Mouse (Mus musculus): ENCODE results near the gene Luzp2. TPM values are rescaled to one million over a fixed set of nuclear protein-coding genes. Genes with fewer than 3 reads are reported as not detected.

The Luzp2 gene
- 0.23 and 0.27 TPM in 2 replicates for polyA plus RNA-seq (2015; fragmentation: Nextera tagmentation; extraction: Ambion mirVana)

DNA sequence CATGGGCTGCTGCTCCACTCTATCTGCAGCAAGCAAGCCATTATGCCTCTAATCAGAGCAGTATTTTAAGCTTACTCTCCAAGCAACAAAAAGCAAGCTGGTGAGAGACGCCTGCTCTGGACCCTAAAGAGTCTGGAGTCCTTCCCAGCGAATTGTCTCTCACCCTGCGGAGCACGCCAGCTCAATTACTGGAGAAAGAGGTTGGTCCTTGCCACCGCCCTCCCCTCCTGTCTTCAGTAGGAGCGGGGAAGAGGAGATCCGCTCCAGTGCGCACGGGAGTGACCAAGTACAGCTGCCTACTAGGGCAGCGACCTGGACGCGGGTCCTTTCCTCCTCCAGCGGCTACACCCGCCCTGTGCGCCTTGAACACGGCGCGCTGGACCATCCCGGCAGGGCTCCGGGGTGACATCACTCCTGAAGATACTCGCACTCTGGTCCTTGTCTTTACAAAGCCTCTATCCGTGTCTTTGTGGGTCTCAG is at the start of gene Luzp2:
Gene Luzp2, plus strand, starts transcription at position 127 of the 480 bp plus-strand sequence.
- ATAC-seq (ENCODE audit: borderline replicate concordance, extremely low read depth, low FRiP score, low TSS enrichment) = peak; percentile 39; the same call in 1 of the 2 replicates
- WGBS = under 1% methylated on average over 21 of the region's 22 CpGs
- Histone ChIP-seq H3K9me3 (no peaks in the 10 kb centered on the region), H3K27me3 (peaks cover 17% of the 10 kb centered on the region), H3K4me3 (peak within 1 kb of the TSS; percentile 23), H3K36me3 (no peaks in the 10 kb centered on the region), H3K4me2 (peak within 1 kb of the TSS; percentile 57), H3K9ac (no peak within 1 kb of the TSS), H3K27ac (no peak within 1 kb of the TSS), H3K4me1 (no peaks in the 10 kb centered on the region)

DNA sequence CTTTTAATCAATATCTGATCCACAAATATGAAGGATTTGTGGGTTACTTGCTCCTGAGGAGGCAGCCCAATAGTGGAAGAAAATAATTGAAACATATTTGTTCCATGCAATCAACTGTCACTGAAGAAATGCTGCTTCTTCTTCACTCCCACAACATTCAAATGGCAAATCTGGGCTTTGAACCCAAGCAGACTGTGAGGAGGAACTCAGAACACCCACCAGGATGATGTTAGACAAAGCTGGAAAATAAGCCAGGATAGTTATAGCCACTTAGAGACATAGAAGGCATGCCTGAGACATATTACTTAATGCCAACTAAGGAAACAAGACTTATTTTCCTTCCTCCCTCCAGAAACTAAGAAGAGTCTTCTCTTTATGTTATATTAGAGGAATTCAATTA is 47.8 kb upstream of the Luzp2 start:
- no peak overlapping the region for H3K9ac ChIP-seq

DNA sequence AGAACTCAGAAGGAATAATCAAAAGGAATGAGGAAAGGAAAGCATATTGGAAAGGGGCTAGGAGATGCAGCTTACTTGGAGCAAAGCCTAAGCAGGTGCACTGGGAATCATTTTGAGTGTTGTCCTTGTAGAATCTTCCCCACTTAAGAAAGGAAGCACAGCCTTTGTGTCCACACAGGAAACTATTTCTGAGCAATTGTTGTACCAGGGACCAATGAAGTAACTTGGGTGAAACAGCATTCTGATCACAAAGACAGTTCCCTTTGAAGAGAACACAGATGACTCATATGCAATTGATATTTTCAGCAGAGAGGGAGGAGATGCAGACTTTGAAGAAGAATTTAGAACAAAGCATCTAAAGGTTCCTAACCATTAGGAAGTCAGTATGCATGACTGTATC is 16.7 kb upstream of the Luzp2 start:
- Histone ChIP-seq H3K27me3 (no peaks in the 10 kb centered on the region), H3K9ac (no peak overlapping the region), H3K4me2 (no peak overlapping the region), H3K4me3 (no peak overlapping the region), H3K4me1 (no peaks in the 10 kb centered on the region), H3K9me3 (no peaks in the 10 kb centered on the region), H3K36me3 (no peaks in the 10 kb centered on the region), H3K27ac (no peak overlapping the region)
- no peak for ATAC-seq (ENCODE audit: borderline replicate concordance, extremely low read depth, low FRiP score, low TSS enrichment)

More for the DNA sequence above, 47.8 kb upstream of the Luzp2 start:
- Histone ChIP-seq H3K4me1 (no peaks in the 10 kb centered on the region), H3K4me3 (no peak overlapping the region), H3K9me3 (no peaks in the 10 kb centered on the region), H3K4me2 (no peak overlapping the region), H3K27ac (no peak overlapping the region), H3K36me3 (no peaks in the 10 kb centered on the region), H3K27me3 (no peaks in the 10 kb centered on the region)
- no peak for ATAC-seq (ENCODE audit: borderline replicate concordance, extremely low read depth, low FRiP score, low TSS enrichment)

DNA sequence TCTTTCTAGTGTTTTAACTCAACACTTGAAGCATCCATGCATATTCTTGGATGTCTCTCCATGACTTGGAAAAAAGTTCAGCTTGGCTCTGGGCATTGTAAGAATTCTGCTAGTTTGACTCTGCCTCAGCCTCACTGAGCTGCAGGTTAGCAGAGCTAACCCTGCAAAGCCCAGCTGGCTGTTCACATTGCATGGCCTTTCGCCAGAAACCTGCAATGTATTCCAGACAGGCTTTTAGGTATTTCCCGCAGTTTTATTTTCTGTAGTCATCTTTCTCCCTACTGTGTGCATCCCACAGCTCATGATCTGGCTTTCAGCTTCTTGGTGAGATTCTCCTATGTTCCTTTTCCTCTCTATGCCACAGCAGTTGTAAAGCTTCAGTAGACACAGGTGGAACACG is 6.5 kb upstream of the Luzp2 start:
- no peak overlapping the region for H3K4me3 ChIP-seq
- no peaks in the 10 kb centered on the region for H3K36me3 ChIP-seq
- H3K9ac ChIP-seq = no peak overlapping the region
- no peak overlapping the region for H3K27ac ChIP-seq
- 75% methylated on average over 3 of the region's 3 CpGs for WGBS
- no peaks in the 10 kb centered on the region for H3K27me3 ChIP-seq
- H3K4me1 ChIP-seq = no peaks in the 10 kb centered on the region
- no peaks in the 10 kb centered on the region for H3K9me3 ChIP-seq
- no peak for ATAC-seq (ENCODE audit: borderline replicate concordance, extremely low read depth, low FRiP score, low TSS enrichment)
- no peak overlapping the region for H3K4me2 ChIP-seq

DNA sequence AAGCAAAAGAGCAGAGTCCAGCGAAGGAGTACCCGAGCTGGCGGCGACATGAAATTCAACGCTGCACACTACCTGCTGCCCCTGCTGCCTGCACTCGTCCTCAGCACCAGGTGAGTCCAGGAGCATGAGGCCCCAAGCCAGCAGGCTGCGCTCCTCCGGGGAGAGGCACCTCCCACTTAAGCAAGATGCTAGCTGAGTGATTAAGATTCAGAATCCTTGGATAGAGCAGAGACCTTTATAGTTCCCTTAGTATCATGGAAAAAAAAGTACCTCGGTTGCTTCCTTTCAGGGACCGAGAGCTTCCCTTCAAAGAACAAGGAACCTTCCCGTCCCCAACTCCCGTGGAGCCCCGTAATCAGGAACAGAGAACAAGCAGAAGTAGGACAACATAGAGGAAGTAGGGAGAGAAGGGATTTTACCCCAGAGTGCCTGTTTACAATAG is 634 bp downstream of the Luzp2 start:
- 3% methylated on average over 13 of the region's 13 CpGs for WGBS
- 0 out of 2 replicates have a peak, but pooled peaks have one; percentile 23 for ATAC-seq (ENCODE audit: borderline replicate concordance, extremely low read depth, low FRiP score, low TSS enrichment)
- H3K27me3 ChIP-seq = peaks cover 17% of the 10 kb centered on the region
- H3K4me2 ChIP-seq = peak overlapping the region; percentile 57
- no peaks in the 10 kb centered on the region for H3K4me1 ChIP-seq
- H3K4me3 ChIP-seq = peak overlapping the region; percentile 23
- H3K9me3 ChIP-seq = no peaks in the 10 kb centered on the region
- H3K27ac ChIP-seq = no peak overlapping the region
- no peaks in the 10 kb centered on the region for H3K36me3 ChIP-seq
- H3K9ac ChIP-seq = no peak overlapping the region

DNA sequence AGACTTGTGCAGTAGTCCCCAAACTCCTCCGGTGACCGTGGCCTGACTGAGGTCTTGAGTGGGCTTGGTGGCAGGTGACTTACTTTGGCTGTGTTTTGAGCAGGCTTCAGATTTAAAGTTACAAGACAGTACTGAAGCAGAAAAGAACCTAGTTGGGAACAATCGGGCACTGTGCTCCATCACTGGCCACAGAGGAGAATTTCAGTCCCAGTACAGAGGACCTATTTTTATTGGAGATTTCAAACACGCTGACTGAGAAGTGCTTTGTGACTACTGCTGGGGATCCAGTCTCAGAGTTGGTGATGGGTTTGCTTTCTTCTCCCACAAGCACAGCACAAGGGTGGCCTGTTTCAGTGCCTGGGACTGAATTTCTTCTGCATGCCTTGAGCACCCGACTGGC is 1.1 kb downstream of the Luzp2 start:
- 0 out of 2 replicates have a peak overlapping the region, but pooled peaks have one; percentile 57 for H3K4me2 ChIP-seq
- no peak for ATAC-seq (ENCODE audit: borderline replicate concordance, extremely low read depth, low FRiP score, low TSS enrichment)

DNA sequence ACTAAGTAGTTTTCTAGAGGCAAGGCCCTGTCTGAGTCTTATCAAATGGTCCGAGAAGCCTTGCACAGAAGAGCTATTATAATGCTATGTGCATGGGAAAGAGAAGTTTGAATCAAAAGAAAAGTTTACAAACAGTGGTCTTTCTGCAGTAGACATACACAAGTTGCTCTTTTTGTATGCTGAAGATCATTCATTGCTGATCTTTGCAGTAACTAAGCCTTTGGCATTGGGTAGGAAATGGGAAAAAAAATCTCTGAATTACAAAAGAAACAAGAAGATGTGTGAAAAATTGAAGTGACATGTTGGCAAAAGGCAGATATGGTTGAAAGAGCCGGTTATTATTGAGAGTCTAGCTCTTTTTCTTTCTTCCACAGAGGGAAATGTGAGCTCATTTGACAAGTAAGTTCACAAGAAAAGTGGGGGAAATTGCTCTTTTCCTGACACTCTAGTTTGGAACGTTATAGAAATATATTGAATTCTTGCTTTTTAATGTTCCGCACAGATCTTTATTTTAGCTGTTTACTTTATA is 7.6 kb downstream of the Luzp2 start:
- no peak for ATAC-seq (ENCODE audit: borderline replicate concordance, extremely low read depth, low FRiP score, low TSS enrichment)
- WGBS = 68% methylated on average over 4 of the region's 4 CpGs

More for the DNA sequence above, 1.1 kb downstream of the Luzp2 start:
- Histone ChIP-seq H3K27me3 (peaks cover 17% of the 10 kb centered on the region), H3K27ac (no peak overlapping the region), H3K4me1 (no peaks in the 10 kb centered on the region), H3K4me3 (no peak overlapping the region), H3K9ac (no peak overlapping the region), H3K36me3 (no peaks in the 10 kb centered on the region), H3K9me3 (no peaks in the 10 kb centered on the region)
- 55% methylated on average over 5 of the region's 5 CpGs for WGBS

DNA sequence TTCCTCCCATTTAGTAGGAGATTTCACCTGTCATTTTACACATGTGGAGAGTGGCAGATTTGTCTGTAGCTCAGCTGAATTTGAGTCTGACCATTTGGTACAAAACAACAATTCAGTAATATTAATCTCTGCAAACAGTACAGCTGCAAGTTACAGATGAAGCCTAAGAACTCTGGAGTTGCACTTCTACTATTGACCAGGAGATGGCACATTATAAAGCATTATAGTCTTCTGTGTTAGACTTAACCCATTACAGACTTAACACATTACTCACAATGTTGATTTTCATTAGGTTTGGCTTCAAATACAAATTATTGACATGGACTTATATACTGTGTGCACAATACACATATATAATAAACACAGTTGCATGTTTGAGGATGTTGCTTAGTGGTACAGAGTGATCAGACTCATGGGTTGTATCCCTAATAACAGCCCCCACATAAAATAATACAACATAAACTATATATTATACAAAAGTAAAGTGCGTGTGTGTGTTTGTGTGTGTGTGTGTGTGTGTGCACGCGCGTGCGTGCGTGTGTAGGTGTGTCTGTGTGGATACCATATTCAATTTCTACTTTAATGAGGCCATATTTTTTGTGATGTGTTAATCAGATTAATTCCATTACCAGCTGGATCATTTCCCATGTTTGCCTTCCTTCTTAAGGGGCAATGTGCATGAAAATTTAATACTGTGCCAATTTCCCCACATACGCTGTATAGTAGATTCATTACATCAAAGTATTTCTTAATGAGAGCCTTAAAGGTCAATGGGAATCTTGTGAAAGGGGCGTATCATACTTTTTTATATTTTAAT is 10.8 kb downstream of the Luzp2 start:
- 86% methylated on average over 8 of the region's 8 CpGs for WGBS
- no peak overlapping the region for H3K4me2 ChIP-seq
- H3K4me1 ChIP-seq = no peaks in the 10 kb centered on the region
- H3K9ac ChIP-seq = no peak overlapping the region
- no peak overlapping the region for H3K4me3 ChIP-seq
- no peaks in the 10 kb centered on the region for H3K9me3 ChIP-seq
- no peak for ATAC-seq (ENCODE audit: borderline replicate concordance, extremely low read depth, low FRiP score, low TSS enrichment)
- no peaks in the 10 kb centered on the region for H3K27me3 ChIP-seq
- H3K27ac ChIP-seq = no peak overlapping the region
- H3K36me3 ChIP-seq = no peaks in the 10 kb centered on the region

More for the DNA sequence above, 7.6 kb downstream of the Luzp2 start:
- no peaks in the 10 kb centered on the region for H3K4me1 ChIP-seq
- no peak overlapping the region for H3K4me2 ChIP-seq
- H3K27me3 ChIP-seq = no peaks in the 10 kb centered on the region
- H3K36me3 ChIP-seq = no peaks in the 10 kb centered on the region
- H3K9ac ChIP-seq = no peak overlapping the region
- no peak overlapping the region for H3K27ac ChIP-seq
- H3K4me3 ChIP-seq = no peak overlapping the region
- H3K9me3 ChIP-seq = no peaks in the 10 kb centered on the region

DNA sequence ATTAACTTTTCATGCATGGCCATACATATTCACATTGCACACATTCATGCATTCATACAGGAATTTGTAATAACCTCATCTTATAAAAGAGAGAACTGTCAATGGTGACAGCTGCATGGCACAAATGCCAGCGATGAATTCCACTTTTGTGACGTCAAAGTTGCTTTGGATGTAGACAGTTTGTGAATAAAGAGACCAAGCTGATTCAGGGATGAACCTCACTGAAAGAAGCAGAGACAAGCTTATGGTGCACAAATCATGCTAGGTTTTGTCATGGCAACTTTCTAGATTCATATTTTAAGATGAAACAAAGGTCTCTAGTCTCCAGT is 11.4 kb downstream of the Luzp2 start:
- WGBS = 79% methylated on average over 2 of the region's 2 CpGs
- H3K36me3 ChIP-seq = no peaks in the 10 kb centered on the region
- H3K4me1 ChIP-seq = no peaks in the 10 kb centered on the region
- no peak overlapping the region for H3K4me2 ChIP-seq
- H3K4me3 ChIP-seq = no peak overlapping the region
- H3K9me3 ChIP-seq = no peaks in the 10 kb centered on the region
- no peak overlapping the region for H3K9ac ChIP-seq
- no peaks in the 10 kb centered on the region for H3K27me3 ChIP-seq
- H3K27ac ChIP-seq = no peak overlapping the region
- ATAC-seq (ENCODE audit: borderline replicate concordance, extremely low read depth, low FRiP score, low TSS enrichment) = no peak

DNA sequence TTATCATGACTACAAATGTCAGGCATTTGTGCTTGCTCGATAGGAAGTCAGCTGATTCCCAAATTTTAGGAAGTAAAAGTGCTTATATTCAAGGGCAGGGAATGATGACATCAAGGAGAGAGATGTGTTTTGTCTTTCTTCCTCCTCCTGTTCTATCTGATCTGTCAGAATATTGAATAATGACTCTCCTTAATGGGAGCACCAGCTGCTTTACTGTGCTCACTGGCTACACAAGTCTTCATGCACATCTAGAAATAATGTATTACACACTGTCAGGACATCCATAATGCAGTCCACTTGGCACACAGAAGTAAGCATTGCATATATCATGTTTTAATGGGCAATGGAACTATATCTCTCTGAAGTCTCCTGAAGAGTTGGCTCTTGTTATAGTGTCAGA is 17.6 kb downstream of the Luzp2 start:
- no peak for ATAC-seq (ENCODE audit: borderline replicate concordance, extremely low read depth, low FRiP score, low TSS enrichment)
- H3K27me3 ChIP-seq = no peaks in the 10 kb centered on the region
- H3K36me3 ChIP-seq = no peaks in the 10 kb centered on the region
- H3K9ac ChIP-seq = no peak overlapping the region
- 62% methylated on average over 1 of the region's 1 CpGs for WGBS
- no peak overlapping the region for H3K4me2 ChIP-seq
- no peak overlapping the region for H3K27ac ChIP-seq
- H3K4me3 ChIP-seq = no peak overlapping the region
- H3K4me1 ChIP-seq = no peaks in the 10 kb centered on the region
- H3K9me3 ChIP-seq = no peaks in the 10 kb centered on the region

DNA sequence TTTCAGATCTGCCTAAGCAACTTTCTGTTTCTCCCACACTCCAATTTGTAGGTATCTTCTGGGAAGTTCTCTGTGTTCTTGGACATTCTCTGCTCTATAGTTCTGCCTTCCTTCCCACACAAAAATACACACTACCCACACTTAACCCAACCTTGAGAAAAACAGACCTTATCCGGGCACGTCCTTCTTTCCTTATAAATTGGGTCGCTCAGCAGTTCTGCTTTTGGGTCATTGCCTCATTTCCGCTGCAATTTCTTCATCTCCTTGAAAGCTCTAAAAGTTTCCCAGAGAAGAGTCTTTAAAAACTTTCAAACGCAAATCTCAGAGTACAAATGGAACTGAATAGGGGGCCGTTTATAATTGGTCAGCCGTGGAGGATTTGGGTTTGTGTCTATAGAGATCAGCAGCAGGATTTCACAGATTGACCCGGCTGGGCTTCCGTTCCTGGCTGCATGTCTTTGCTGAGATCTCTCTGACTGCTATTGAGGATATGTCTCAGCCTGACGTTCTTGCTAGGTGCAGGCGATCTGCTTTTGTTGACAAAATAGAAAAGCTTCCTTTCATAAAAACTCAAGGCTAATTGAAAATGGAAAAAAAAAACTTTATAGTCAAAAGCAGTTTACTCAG is 26.0 kb downstream of the Luzp2 start:
- Histone ChIP-seq H3K4me1 (no peaks in the 10 kb centered on the region), H3K9ac (no peak overlapping the region), H3K36me3 (no peaks in the 10 kb centered on the region), H3K9me3 (no peaks in the 10 kb centered on the region), H3K4me2 (no peak overlapping the region), H3K4me3 (no peak overlapping the region), H3K27ac (no peak overlapping the region), H3K27me3 (no peaks in the 10 kb centered on the region)
- no peak for ATAC-seq (ENCODE audit: borderline replicate concordance, extremely low read depth, low FRiP score, low TSS enrichment)
- WGBS = 78% methylated on average over 11 of the region's 11 CpGs

Measured in lung, embryonic 15.5 days (tissue).